Mouse (Mus musculus): ENCODE measurements around the gene Ttc27. TPM values are rescaled to one million over a fixed set of nuclear protein-coding genes. Genes with fewer than 3 reads are reported as not detected.

The Ttc27 gene
- polyA plus RNA-seq, 1 experiment: 58.9 TPM

GRCm38 (mm10) chr17:74846031-74846891 is 128.7 kb downstream of the Ttc27 start:
- Histone ChIP-seq H3K4me3 (ENCODE audit: low read depth, low read length) (no peak overlapping the region), H3K27ac (ENCODE audit: insufficient read depth, low read length) (no peak overlapping the region), H3K9ac (ENCODE audit: low read depth, poor library complexity, severe bottlenecking) (no peak overlapping the region), H3K27me3 (ENCODE audit: control insufficient read depth, insufficient read depth, low read length, poor library complexity, severe bottlenecking) (no peaks in the 10 kb centered on the region), H3K4me1 (ENCODE audit: control insufficient read depth, insufficient read depth, low read length) (peaks cover 1% of the 10 kb centered on the region), H3K36me3 (ENCODE audit: control insufficient read depth, insufficient read depth, low read length, poor library complexity, severe bottlenecking) (no peaks in the 10 kb centered on the region), H3K9me3 (replicated peaks; ENCODE audit: control insufficient read depth, insufficient read depth, low read length, poor library complexity, severe bottlenecking) (no peaks in the 10 kb centered on the region)
- TF ChIP-seq EP300 (IDR thresholded peaks at IDR 0.05; ENCODE audit: insufficient read depth, low read depth, low read length) (no peak), CTCF (IDR thresholded peaks at IDR 0.05; ENCODE audit: low read depth, low read length) (no peak), POLR2A (IDR thresholded peaks at IDR 0.05; ENCODE audit: insufficient read depth, low read length) (no peak)

- Histone ChIP-seq H3K4me1 (ENCODE audit: control insufficient read depth, insufficient read depth, low read length) (peaks cover 1% of the 10 kb centered on the region), H3K9me3 (replicated peaks; ENCODE audit: control insufficient read depth, insufficient read depth, low read length, poor library complexity, severe bottlenecking) (no peaks in the 10 kb centered on the region), H3K9ac (ENCODE audit: low read depth, poor library complexity, severe bottlenecking) (no peak overlapping the region), H3K4me3 (ENCODE audit: low read depth, low read length) (no peak overlapping the region), H3K27me3 (ENCODE audit: control insufficient read depth, insufficient read depth, low read length, poor library complexity, severe bottlenecking) (no peaks in the 10 kb centered on the region), H3K27ac (ENCODE audit: insufficient read depth, low read length) (no peak overlapping the region), H3K36me3 (ENCODE audit: control insufficient read depth, insufficient read depth, low read length, poor library complexity, severe bottlenecking) (no peaks in the 10 kb centered on the region)
- TF ChIP-seq EP300 (IDR thresholded peaks at IDR 0.05; ENCODE audit: insufficient read depth, low read depth, low read length) (no peak), POLR2A (IDR thresholded peaks at IDR 0.05; ENCODE audit: insufficient read depth, low read length) (no peak), CTCF (IDR thresholded peaks at IDR 0.05; ENCODE audit: low read depth, low read length) (no peak)
Observed at GRCm38 (mm10) chr17:74850216-74850615, 132.7 kb downstream of the Ttc27 start.

GRCm38 (mm10) chr17:74859298-74859697 is 141.8 kb downstream of the Ttc27 start:
- Histone ChIP-seq H3K27ac (ENCODE audit: insufficient read depth, low read length) (no peak overlapping the region), H3K9me3 (replicated peaks; ENCODE audit: control insufficient read depth, insufficient read depth, low read length, poor library complexity, severe bottlenecking) (no peaks in the 10 kb centered on the region), H3K36me3 (ENCODE audit: control insufficient read depth, insufficient read depth, low read length, poor library complexity, severe bottlenecking) (0 out of 2 replicates have a peak, but pooled peaks cover 3% of the 10 kb centered on the region), H3K4me1 (ENCODE audit: control insufficient read depth, insufficient read depth, low read length) (no peaks in the 10 kb centered on the region), H3K9ac (ENCODE audit: low read depth, poor library complexity, severe bottlenecking) (no peak overlapping the region), H3K4me3 (ENCODE audit: low read depth, low read length) (no peak overlapping the region), H3K27me3 (ENCODE audit: control insufficient read depth, insufficient read depth, low read length, poor library complexity, severe bottlenecking) (no peaks in the 10 kb centered on the region)
- TF ChIP-seq EP300 (IDR thresholded peaks at IDR 0.05; ENCODE audit: insufficient read depth, low read depth, low read length) (no peak), POLR2A (IDR thresholded peaks at IDR 0.05; ENCODE audit: insufficient read depth, low read length) (no peak), CTCF (IDR thresholded peaks at IDR 0.05; ENCODE audit: low read depth, low read length) (no peak)

GRCm38 (mm10) chr17:74860180-74860993 is 142.9 kb downstream of the Ttc27 start:
- Histone ChIP-seq H3K4me1 (ENCODE audit: control insufficient read depth, insufficient read depth, low read length) (no peaks in the 10 kb centered on the region), H3K9ac (ENCODE audit: low read depth, poor library complexity, severe bottlenecking) (no peak overlapping the region), H3K27ac (ENCODE audit: insufficient read depth, low read length) (no peak overlapping the region), H3K4me3 (ENCODE audit: low read depth, low read length) (no peak overlapping the region), H3K9me3 (replicated peaks; ENCODE audit: control insufficient read depth, insufficient read depth, low read length, poor library complexity, severe bottlenecking) (no peaks in the 10 kb centered on the region), H3K36me3 (ENCODE audit: control insufficient read depth, insufficient read depth, low read length, poor library complexity, severe bottlenecking) (0 out of 2 replicates have a peak, but pooled peaks cover 3% of the 10 kb centered on the region), H3K27me3 (ENCODE audit: control insufficient read depth, insufficient read depth, low read length, poor library complexity, severe bottlenecking) (no peaks in the 10 kb centered on the region)
- no peak for TF ChIP-seq EP300 (IDR thresholded peaks at IDR 0.05; ENCODE audit: insufficient read depth, low read depth, low read length)
- no peak for TF ChIP-seq POLR2A (IDR thresholded peaks at IDR 0.05; ENCODE audit: insufficient read depth, low read length)
- TF ChIP-seq CTCF (IDR thresholded peaks at IDR 0.05; ENCODE audit: low read depth, low read length): no peak

GRCm38 (mm10) chr17:74863845-74864244 is 146.3 kb downstream of the Ttc27 start:
- Histone ChIP-seq H3K27me3 (ENCODE audit: control insufficient read depth, insufficient read depth, low read length, poor library complexity, severe bottlenecking) (no peaks in the 10 kb centered on the region), H3K4me1 (ENCODE audit: control insufficient read depth, insufficient read depth, low read length) (no peaks in the 10 kb centered on the region), H3K4me3 (ENCODE audit: low read depth, low read length) (no peak overlapping the region), H3K9ac (ENCODE audit: low read depth, poor library complexity, severe bottlenecking) (no peak overlapping the region), H3K9me3 (replicated peaks; ENCODE audit: control insufficient read depth, insufficient read depth, low read length, poor library complexity, severe bottlenecking) (no peaks in the 10 kb centered on the region), H3K27ac (ENCODE audit: insufficient read depth, low read length) (no peak overlapping the region), H3K36me3 (ENCODE audit: control insufficient read depth, insufficient read depth, low read length, poor library complexity, severe bottlenecking) (no peaks in the 10 kb centered on the region)
- TF ChIP-seq EP300 (IDR thresholded peaks at IDR 0.05; ENCODE audit: insufficient read depth, low read depth, low read length): no peak
